Mouse (Mus musculus) olfactory bulb, adult 2 months (tissue): ENCODE results near the gene Dpysl4.

Experiments used
- CTCF ChIP-seq: fragments of 200-500 bp; IDR thresholded peaks from 2 replicates; pipeline ENCODE4 v1.5.1; 2012; ENCODE audit warnings: low read depth, mild to moderate bottlenecking, low read length, moderate library complexity; ENCODE audit not compliant: insufficient read depth
- POLR2A ChIP-seq: fragments of 200-500 bp; IDR thresholded peaks from 2 replicates; pipeline ENCODE4 v1.6.1; 2012; ENCODE audit warnings: mild to moderate bottlenecking, low read depth, low read length, moderate library complexity; ENCODE audit not compliant: insufficient read depth

DNA sequence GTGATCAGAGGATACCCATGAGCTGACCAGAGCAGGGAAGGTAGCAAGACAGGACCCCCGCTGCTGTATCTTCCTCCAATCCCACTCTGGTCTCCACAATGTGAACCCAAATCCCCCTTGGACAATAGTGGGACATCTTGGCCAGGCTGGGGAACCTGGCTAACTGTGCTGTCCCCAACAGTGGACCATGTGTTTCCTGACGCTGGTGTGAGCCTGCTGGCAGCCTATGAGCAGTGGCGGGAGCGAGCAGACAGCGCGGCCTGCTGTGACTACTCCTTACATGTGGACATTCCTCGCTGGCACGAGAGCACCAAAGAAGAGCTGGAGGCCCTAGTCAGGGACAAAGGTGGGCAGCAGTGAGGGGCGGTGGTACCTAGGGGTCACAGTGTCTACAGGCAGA, 5.9 kb downstream of the Dpysl4 start:
- no peak for TF ChIP-seq CTCF
- no peak for TF ChIP-seq POLR2A
